Mouse (Mus musculus) v-Abl transformed pro-B cells (cell line): Measurements from ENCODE around the gene Zfp446.

Source experiments
- in situ Hi-C, 2 experiments: fragments of 400-800 bp; cut with MboI; formaldehyde crosslinking; loops; one replicate each; pipeline ENCODE4 v1.15.1; 2025; ENCODE audit not compliant: unreplicated experiment in 2 of 2

Gene Zfp446

GRCm38 (mm10) chr7:12980291-12980690, 2.6 kb downstream of the Zfp446 start:
- in situ Hi-C loops: loop anchor here (10.0 to 25.0 kb wide), 2 partner anchors 65 to 493 kb away; partner anchors contain the start of gene Zfp606 (in 1 of the 2)

GRCm38 (mm10) chr7:12985724-12986123, 8.1 kb downstream of the Zfp446 start:
- in situ Hi-C loops: loop anchor here (10.0 to 25.0 kb wide), 2 partner anchors 59 to 498 kb away; partner anchors contain the start of gene Zfp606 (in 1 of the 2)

- in situ Hi-C loops: loop anchor here (10.0 to 25.0 kb wide), 2 partner anchors 58 to 500 kb away; partner anchors contain the start of gene Zfp606 (in 1 of the 2)
Observed at GRCm38 (mm10) chr7:12986906-12987305, 9.3 kb downstream of the Zfp446 start.

GRCm38 (mm10) chr7:12987409-12988189, 10.0 kb downstream of the Zfp446 start:
- in situ Hi-C loops: loop anchor here (10.0 to 25.0 kb wide), 2 partner anchors 57 to 500 kb away; partner anchors contain the start of gene Zfp606 (in 1 of the 2)

- in situ Hi-C loops: loop anchor here (5.0 to 25.0 kb wide), 2 partner anchors 80 to 505 kb away; partner anchors contain the start of gene Zfp606 (in 1 of the 2)
Observed at GRCm38 (mm10) chr7:12992222-12992621, 14.6 kb downstream of the Zfp446 start.

- in situ Hi-C loops: loop anchor here (5.0 to 25.0 kb wide), 2 partner anchors 81 to 506 kb away; partner anchors contain the start of gene Zfp606 (in 1 of the 2)
Observed at GRCm38 (mm10) chr7:12993148-12993547, 15.5 kb downstream of the Zfp446 start.

GRCm38 (mm10) chr7:12995862-12996261, 18.2 kb downstream of the Zfp446 start:
- in situ Hi-C loops: loop anchor here in 1 of 2 experiments (25.0 kb wide), 1 partner anchor 509 kb away; the partner anchor contains the start of gene Zfp606

GRCm38 (mm10) chr7:12997230-12997629, 19.6 kb downstream of the Zfp446 start:
- in situ Hi-C loops: loop anchor here in 1 of 2 experiments (25.0 kb wide), 1 partner anchor 510 kb away; the partner anchor contains the start of gene Zfp606

GRCm38 (mm10) chr7:12998053-12998452, 20.4 kb downstream of the Zfp446 start, which contains the start of gene Slc27a5:
Gene Slc27a5 (minus strand): TSS chr7:12998192.
- in situ Hi-C loops: loop anchor here in 1 of 2 experiments (25.0 kb wide), 1 partner anchor 511 kb away; the partner anchor contains the start of gene Zfp606

GRCm38 (mm10) chr7:12998851-12999250, 21.2 kb downstream of the Zfp446 start, which contains the start of gene Trim28:
Gene Trim28 (plus strand): TSS chr7:12999114.
- in situ Hi-C loops: loop anchor here in 1 of 2 experiments (25.0 kb wide), 1 partner anchor 512 kb away; the partner anchor contains the start of gene Zfp606

GRCm38 (mm10) chr7:13001584-13001983, 23.9 kb downstream of the Zfp446 start:
- in situ Hi-C loops: loop anchor here in 1 of 2 experiments (25.0 kb wide), 2 partner anchors 514 to 1389 kb away; partner anchors contain the start of genes Zfp606 and Zscan4-ps3

GRCm38 (mm10) chr7:13003380-13003779, 25.7 kb downstream of the Zfp446 start:
- in situ Hi-C loops: loop anchor here in 1 of 2 experiments (25.0 kb wide), 2 partner anchors 516 to 1391 kb away; partner anchors contain the start of genes Zfp606 and Zscan4-ps3

GRCm38 (mm10) chr7:13006011-13006410, 28.4 kb downstream of the Zfp446 start:
- in situ Hi-C loops: loop anchor here (5.0 to 25.0 kb wide), 4 partner anchors 36 to 1394 kb away; partner anchors contain the start of genes Zfp606 (in 1 of the 2) and Zscan4-ps3 (in 1 of the 2)

- in situ Hi-C loops: loop anchor here (5.0 to 25.0 kb wide), 4 partner anchors 36 to 1394 kb away; partner anchors contain the start of genes Zfp606 (in 1 of the 2) and Zscan4-ps3 (in 1 of the 2)
Observed at GRCm38 (mm10) chr7:13006531-13006930, 28.9 kb downstream of the Zfp446 start.

GRCm38 (mm10) chr7:13007341-13008092, 29.9 kb downstream of the Zfp446 start:
- in situ Hi-C loops: loop anchor here (5.0 to 25.0 kb wide), 4 partner anchors 35 to 1395 kb away; partner anchors contain the start of genes Zfp606 (in 1 of the 2) and Zscan4-ps3 (in 1 of the 2)

- in situ Hi-C loops: loop anchor here (5.0 to 25.0 kb wide), 4 partner anchors 33 to 1397 kb away; partner anchors contain the start of genes Zfp606 (in 1 of the 2) and Zscan4-ps3 (in 1 of the 2)
Observed at GRCm38 (mm10) chr7:13009143-13010004, 31.7 kb downstream of the Zfp446 start.

GRCm38 (mm10) chr7:13010005-13010908, 32.6 kb downstream of the Zfp446 start, which contains the start of gene Zbtb45:
Gene Zbtb45 (minus strand): TSS chr7:13010034.
- in situ Hi-C loops: loop anchor here in 1 of 2 experiments (25.0 kb wide), 2 partner anchors 523 to 1398 kb away; partner anchors contain the start of genes Zfp606 and Zscan4-ps3
